Mouse (Mus musculus): ENCODE measurements around the gene Sae1.

DNA sequence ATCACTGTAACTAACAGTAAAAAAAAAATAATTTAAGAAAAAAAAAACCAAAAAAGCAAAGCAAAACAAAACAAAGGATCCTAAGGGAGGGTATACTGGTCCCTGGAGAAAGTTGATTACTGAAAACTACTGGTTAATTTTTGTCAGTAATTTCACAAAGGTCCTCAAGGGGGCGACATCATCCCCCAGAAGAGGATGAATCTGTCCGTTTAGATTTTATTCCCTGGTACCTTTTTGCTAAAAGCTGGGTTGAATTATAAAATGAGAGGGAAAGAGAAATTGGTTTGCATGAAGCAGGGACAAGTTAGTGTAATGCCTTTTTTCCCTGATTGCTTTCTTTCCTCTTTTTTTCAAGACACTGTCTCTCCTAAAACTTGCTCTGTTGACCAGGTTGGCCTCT is 8.3 kb upstream of the Sae1 start:
- peak; percentile 80 for TF ChIP-seq CTCF (conservative IDR thresholded peaks at IDR 0.05; ENCODE audit: low read length)
- TF ChIP-seq NANOG (IDR thresholded peaks at IDR 0.05; ENCODE audit: borderline replicate concordance, low read length): no peak

All from E14TG2a.4 (cell line).